Mouse (Mus musculus) brain, adult 10 weeks (tissue): Measurements from ENCODE around the gene D130052B06Rik. TPM values are rescaled to one million over a fixed set of nuclear protein-coding genes. Genes with fewer than 3 reads are reported as not detected.

Experiments used
- polyA plus RNA-seq: library from polyadenylated mRNA; stranded (reverse); fragments of 350-450 nt; fragmentation: Illumina TruSeq; extraction: RNeasy Lipid Tissue Mini Kit (QIAGEN cat#74804); gene quantifications from one replicate; pipeline ENCODE4 v1.2.3, GENCODE M21; 2015; ENCODE audit warnings: low read depth, low replicate concordance

Gene D130052B06Rik
- not detected for polyA plus RNA-seq

DNA sequence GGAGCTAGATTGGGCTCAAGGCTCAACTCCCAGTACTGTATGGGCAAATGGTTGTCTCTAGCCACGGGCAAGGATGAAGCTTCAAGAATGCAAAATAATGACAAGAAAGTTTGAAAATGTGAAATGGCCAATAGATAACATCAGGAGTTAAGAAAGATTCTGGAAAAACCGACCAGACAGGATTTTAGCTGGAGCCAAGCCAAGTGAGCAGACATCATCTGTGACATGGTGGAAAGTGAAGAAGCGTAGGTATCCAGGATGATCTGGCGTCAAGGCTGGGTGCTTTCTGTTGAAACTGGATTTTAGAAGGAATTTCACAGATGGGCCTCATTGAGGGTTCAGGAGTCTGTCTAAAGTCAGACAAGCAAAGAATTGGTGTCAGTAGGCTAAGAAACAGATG, at the start of gene D130052B06Rik:
Gene D130052B06Rik (plus strand): TSS at position 317 of the 400 bp plus-strand sequence.

DNA sequence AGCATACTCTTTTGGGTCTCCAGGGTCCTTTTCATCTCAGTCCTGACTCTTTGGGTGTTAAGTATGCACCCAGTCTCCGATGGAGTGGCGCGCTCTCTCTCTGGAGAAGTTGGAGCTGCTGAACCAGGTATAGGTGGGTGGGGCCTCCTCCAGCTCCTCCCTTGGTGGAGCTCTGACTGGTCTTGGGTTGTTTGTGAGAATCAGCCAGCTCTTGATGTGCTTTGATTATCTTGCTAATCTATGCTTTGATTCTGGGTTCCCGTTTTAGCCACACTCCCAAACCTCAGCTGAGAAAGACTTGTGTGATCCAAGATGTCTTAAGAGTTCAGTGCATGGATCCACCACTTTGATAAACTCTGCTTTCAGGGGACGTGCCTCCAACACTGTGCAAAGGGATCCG, 20.2 kb upstream of the D130052B06Rik start, which contains the start of gene Gabrp:
Gene Gabrp (minus strand): TSS at position 101 of the 400 bp plus-strand sequence.

Other genes starting within 250 kb of the D130052B06Rik start
- 4.0 TPM for gene Ranbp17, start 85.6 kb upstream of the D130052B06Rik start, polyA plus RNA-seq
- gene Gabrp, start 20.3 kb upstream of the D130052B06Rik start, polyA plus RNA-seq, result not detected